Mouse (Mus musculus): ENCODE measurements around the gene Lsamp. TPM values are rescaled to one million over a fixed set of nuclear protein-coding genes. Genes with fewer than 3 reads are reported as not detected.

Lsamp gene
- total and polyA plus RNA-seq, 3 experiments, result not detected

GRCm38 (mm10) chr16:40509146-40510030, 525.2 kb downstream of the Lsamp start:
- H3K4me1 ChIP-seq (ENCODE audit: control insufficient read depth in 1 of 2, insufficient read depth in 2 of 2), result no peaks in the 10 kb centered on the region

GRCm38 (mm10) chr16:40536754-40537153, 552.6 kb downstream of the Lsamp start:
- Histone ChIP-seq H3K9me3 (replicated peaks; ENCODE audit: low read length) (peaks cover 32% of the 10 kb centered on the region), H3K36me3 (replicated peaks in 1 of 2; ENCODE audit: control insufficient read depth in 1 of 2, insufficient read depth in 1 of 2, low read length in 1 of 2) (no peaks in the 10 kb centered on the region), H3K79me2 (replicated peaks; ENCODE audit: control insufficient read depth, extremely low read depth, insufficient read depth, poor library complexity, severe bottlenecking) (no peaks in the 10 kb centered on the region), H3K27me3 (replicated peaks) (no peaks in the 10 kb centered on the region), H3K4me1 (ENCODE audit: control insufficient read depth in 1 of 2, insufficient read depth in 2 of 2) (no peaks in the 10 kb centered on the region), H3K9ac (ENCODE audit: insufficient read depth, low read depth) (no peak overlapping the region), H3K4me2 (ENCODE audit: insufficient read depth, low read depth, poor library complexity, severe bottlenecking) (no peak overlapping the region), H3K4me3 (replicated peaks in 1 of 3; ENCODE audit: low read depth in 2 of 3, low read length in 2 of 3, poor library complexity in 1 of 3) (no peak overlapping the region), H3K27ac (ENCODE audit: insufficient read depth, low read depth) (no peak overlapping the region)
- in situ Hi-C loops (cut with MboI; ENCODE audit: low pct_ligation_motif_present, low pct_unique_long_range_greater_than_20kb, low sequenced_read_pairs), result no loop called here
- no peak for DNase-seq (ENCODE audit: extremely low read depth)
- no peak for TF ChIP-seq SMC3 (IDR thresholded peaks at IDR 0.05; ENCODE audit: low read depth, low read length)
- TF ChIP-seq CTCF (conservative IDR thresholded peaks at IDR 0.05 in 1 of 2, IDR thresholded peaks at IDR 0.05 in 1 of 2; ENCODE audit: low read depth in 2 of 2, low read length in 2 of 2), result no peak
- no peak for TF ChIP-seq NELFE (IDR thresholded peaks at IDR 0.05; ENCODE audit: low read depth, low read length)
- TF ChIP-seq ETS1 (conservative IDR thresholded peaks at IDR 0.05; ENCODE audit: low read depth, low read length), result no peak
- TF ChIP-seq PAX5 (IDR thresholded peaks at IDR 0.05; ENCODE audit: low read length), result no peak
- TF ChIP-seq MAFK (IDR thresholded peaks at IDR 0.05; ENCODE audit: insufficient replicate concordance, low read length), result no peak
- no peak for TF ChIP-seq ZC3H11A (IDR thresholded peaks at IDR 0.05; ENCODE audit: low read depth, low read length)
- TF ChIP-seq POLR2A (IDR thresholded peaks at IDR 0.05; ENCODE audit: low read depth, low read length), result no peak
- TF ChIP-seq ZMIZ1 (IDR thresholded peaks at IDR 0.05; ENCODE audit: low read depth, low read length), result no peak
- TF ChIP-seq RAD21 (IDR thresholded peaks at IDR 0.05; ENCODE audit: low read depth, low read length), result no peak
- no peak for TF ChIP-seq USF1 (IDR thresholded peaks at IDR 0.05; ENCODE audit: low read depth, low read length)
- no peak for TF ChIP-seq USF2 (conservative IDR thresholded peaks at IDR 0.05; ENCODE audit: low read depth, low read length)
- no peak for TF ChIP-seq BHLHE40 (IDR thresholded peaks at IDR 0.05; ENCODE audit: low read depth, low read length)
- TF ChIP-seq MAX (IDR thresholded peaks at IDR 0.05; ENCODE audit: low read length), result no peak
- TF ChIP-seq HCFC1 (IDR thresholded peaks at IDR 0.05; ENCODE audit: low read depth, low read length), result no peak
- no peak for TF ChIP-seq MYC (IDR thresholded peaks at IDR 0.05; ENCODE audit: low read depth, low read length)
- no peak for TF ChIP-seq SIN3A (IDR thresholded peaks at IDR 0.05; ENCODE audit: low read length)
- TF ChIP-seq E2F4 (IDR thresholded peaks at IDR 0.05; ENCODE audit: insufficient replicate concordance, low read depth, low read length), result no peak
- dilution Hi-C loops (cut with MboI; ENCODE audit: extremely low pct_ligation_motif_present, extremely low pct_unique_long_range_greater_than_20kb, low sequenced_read_pairs), result no loop called here

More at GRCm38 (mm10) chr16:40509146-40510030, 525.2 kb downstream of the Lsamp start:
- no peak for TF ChIP-seq HCFC1 (IDR thresholded peaks at IDR 0.05; ENCODE audit: low read depth, low read length)
- TF ChIP-seq JUN (IDR thresholded peaks at IDR 0.05; ENCODE audit: insufficient read depth, low read depth, low read length), result no peak
- no peak for TF ChIP-seq GABPA (IDR thresholded peaks at IDR 0.05; ENCODE audit: insufficient replicate concordance, low read depth, low read length)
- no peak for TF ChIP-seq RAD21 (IDR thresholded peaks at IDR 0.05; ENCODE audit: low read depth, low read length)
- no peak for TF ChIP-seq POLR2AphosphoS2 (IDR thresholded peaks at IDR 0.05; ENCODE audit: low read depth, low read length)
- TF ChIP-seq POLR2A (IDR thresholded peaks at IDR 0.05; ENCODE audit: low read depth, low read length), result no peak
- no peak for TF ChIP-seq CHD2 (IDR thresholded peaks at IDR 0.05; ENCODE audit: low read length)
- no peak for TF ChIP-seq JUND (conservative IDR thresholded peaks at IDR 0.05; ENCODE audit: low read depth, low read length)
- TF ChIP-seq MEF2A (IDR thresholded peaks at IDR 0.05; ENCODE audit: borderline replicate concordance, low read depth, low read length), result no peak
- TF ChIP-seq MAX (IDR thresholded peaks at IDR 0.05; ENCODE audit: low read length), result no peak
- no peak for TF ChIP-seq SMC3 (IDR thresholded peaks at IDR 0.05; ENCODE audit: low read depth, low read length)
- TF ChIP-seq ELF1 (IDR thresholded peaks at IDR 0.05; ENCODE audit: low read depth, low read length), result no peak
- Histone ChIP-seq H3K4me3 (replicated peaks in 1 of 3; ENCODE audit: low read depth in 2 of 3, low read length in 2 of 3, poor library complexity in 1 of 3) (no peak overlapping the region), H3K36me3 (replicated peaks in 1 of 2; ENCODE audit: control insufficient read depth in 1 of 2, insufficient read depth in 1 of 2, low read length in 1 of 2) (no peaks in the 10 kb centered on the region), H3K4me2 (ENCODE audit: insufficient read depth, low read depth, poor library complexity, severe bottlenecking) (no peak overlapping the region), H3K27me3 (replicated peaks) (no peaks in the 10 kb centered on the region), H3K9ac (ENCODE audit: insufficient read depth, low read depth) (no peak overlapping the region), H3K27ac (ENCODE audit: insufficient read depth, low read depth) (no peak overlapping the region), H3K9me3 (replicated peaks; ENCODE audit: low read length) (peaks cover 38% of the 10 kb centered on the region), H3K79me2 (replicated peaks; ENCODE audit: control insufficient read depth, extremely low read depth, insufficient read depth, poor library complexity, severe bottlenecking) (no peaks in the 10 kb centered on the region)
- in situ Hi-C loops (cut with MboI; ENCODE audit: low pct_ligation_motif_present, low pct_unique_long_range_greater_than_20kb, low sequenced_read_pairs), result no loop called here
- dilution Hi-C loops (cut with MboI; ENCODE audit: extremely low pct_ligation_motif_present, extremely low pct_unique_long_range_greater_than_20kb, low sequenced_read_pairs), result no loop called here
- DNase-seq (ENCODE audit: extremely low read depth), result no peak
